Mouse (Mus musculus) embryo, embryonic 9.5 days (tissue): ENCODE results near the gene Rusc1.
"Not testable (repeated sequence)": the region's sequence is repeated elsewhere in the genome, so short reads cannot be mapped to it uniquely, and the experiment has no call there.

ENCODE experiments used
- DNase-seq: peaks from one replicate; pipeline ENCODE4 v3.0.0-alpha.2; 2017; ENCODE audit errors: extremely low spot score

Gene Rusc1

GRCm38 (mm10) chr3:89092509-89093090 lies 511 bp downstream of the Rusc1 start:
- DNase-seq: no peak

- peak; percentile 13 for DNase-seq
These were observed 1.2 kb downstream of the Rusc1 start for GRCm38 (mm10) chr3:89091811-89092508.

- DNase-seq: peak; percentile 92
These were observed 2.1 kb downstream of the Rusc1 start for GRCm38 (mm10) chr3:89090694-89091655.

- DNase-seq: peak; percentile 81
These were observed 3.1 kb downstream of the Rusc1 start for GRCm38 (mm10) chr3:89089882-89090591.

- no peak for DNase-seq
These were observed 4.1 kb downstream of the Rusc1 start for GRCm38 (mm10) chr3:89088974-89089373.

- DNase-seq: peak; percentile 81
These were observed 5.6 kb downstream of the Rusc1 start for GRCm38 (mm10) chr3:89087338-89088110.

GRCm38 (mm10) chr3:89084654-89085190 lies 8.4 kb downstream of the Rusc1 start:
- DNase-seq: no peak

GRCm38 (mm10) chr3:89084133-89084532 lies 9.0 kb downstream of the Rusc1 start:
- no peak for DNase-seq

GRCm38 (mm10) chr3:89082287-89082686 lies 10.8 kb downstream of the Rusc1 start:
- DNase-seq: not testable (repeated sequence)

GRCm38 (mm10) chr3:89077383-89077782 lies 15.7 kb downstream of the Rusc1 start:
- DNase-seq: no peak

GRCm38 (mm10) chr3:89067265-89067664 lies 25.8 kb downstream of the Rusc1 start:
- DNase-seq: no peak

GRCm38 (mm10) chr3:89061696-89062095 lies 31.4 kb downstream of the Rusc1 start:
- peak; percentile 42 for DNase-seq

- DNase-seq: peak; percentile 29
These were observed 34.3 kb downstream of the Rusc1 start for GRCm38 (mm10) chr3:89058783-89059182.

GRCm38 (mm10) chr3:89058361-89058760 lies 34.8 kb downstream of the Rusc1 start:
- no peak for DNase-seq

- DNase-seq: no peak
These were observed 49.8 kb downstream of the Rusc1 start for GRCm38 (mm10) chr3:89043359-89043758.
